Mouse (Mus musculus) liver, embryonic 14.5 days (tissue): ENCODE results near the gene Apbb2.

Experiments
- CTCF ChIP-seq: IDR thresholded peaks from 2 replicates; pipeline ENCODE4 v1.5.1; 2016; ENCODE audit warnings: antibody characterized with exemption, low read depth, control low read depth
- EP300 ChIP-seq: IDR thresholded peaks from 2 replicates; pipeline ENCODE4 v1.6.1; 2016; ENCODE audit warnings: antibody characterized with exemption, low read depth

DNA sequence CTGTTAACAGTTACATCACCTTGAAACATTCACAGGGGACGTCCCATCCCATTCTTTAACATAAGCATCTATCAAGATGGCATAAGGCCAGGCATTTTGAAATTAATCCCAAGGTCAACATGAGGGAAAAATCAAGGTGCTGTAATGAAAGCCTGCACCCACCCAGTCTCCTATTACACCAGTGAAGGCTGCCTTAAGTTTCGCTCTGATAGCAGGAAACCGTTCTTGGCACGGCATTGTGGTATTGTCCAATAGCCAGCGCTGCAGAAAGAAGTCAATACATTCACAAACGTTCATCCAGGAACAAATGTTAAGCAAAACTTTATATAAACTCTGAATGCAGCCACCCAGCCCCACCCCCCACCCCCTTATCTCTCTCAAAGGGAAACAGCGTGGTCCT is 15.4 kb downstream of the Apbb2 start:
- TF ChIP-seq EP300 (no peak), CTCF (no peak)
